Mouse (Mus musculus) liver, adult 10 weeks (tissue): Measurements from ENCODE around the gene Tap1. TPM values are rescaled to one million over a fixed set of nuclear protein-coding genes. Genes with fewer than 3 reads are reported as not detected.

Source experiments
- polyA plus RNA-seq: library from polyadenylated mRNA; stranded (reverse); fragments of 350-450 nt; fragmentation: Illumina TruSeq; extraction: RNeasy Lipid Tissue Mini Kit (QIAGEN cat#74804); gene quantifications from one replicate; pipeline ENCODE4 v1.2.3, GENCODE M21; 2014; ENCODE audit warnings: low read depth, low replicate concordance

Tap1 gene
- 2.8 TPM for polyA plus RNA-seq

GRCm38 (mm10) chr17:34187261-34187916 is at the start of gene Tap1, which contains the start of gene Psmb9:
TSS of gene Tap1 (plus strand) at chr17:34187553.
TSS of gene Psmb9 (minus strand) at chr17:34187764.

GRCm38 (mm10) chr17:34143033-34143432 is 44.3 kb upstream of the Tap1 start, which contains the start of gene H2-DMb2:
TSS of gene H2-DMb2 (plus strand) at chr17:34143307.

DNA sequence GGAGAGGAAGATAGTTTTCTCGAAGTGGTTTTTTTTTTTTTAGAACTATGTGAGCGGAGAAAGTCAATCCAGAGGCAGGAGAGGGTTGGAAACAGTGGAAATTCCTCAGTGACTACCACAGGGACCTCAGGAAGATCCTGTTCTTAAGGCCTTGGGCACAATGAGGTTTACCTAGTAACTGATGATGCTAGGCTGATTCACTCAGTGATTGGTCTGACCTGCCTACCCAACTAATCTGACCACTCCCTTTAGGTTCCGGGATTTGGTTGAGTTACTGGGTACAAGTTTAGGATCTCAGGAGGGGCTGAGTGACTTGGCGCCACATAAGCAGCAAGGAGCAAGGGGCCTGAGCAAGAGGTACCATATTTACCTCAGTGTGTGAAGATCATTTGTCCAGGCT is 34.4 kb upstream of the Tap1 start, which contains the start of gene H2-DMb1:
H2-DMb1 (plus strand) TSS at position 150 of the 400 bp plus-strand sequence.

DNA sequence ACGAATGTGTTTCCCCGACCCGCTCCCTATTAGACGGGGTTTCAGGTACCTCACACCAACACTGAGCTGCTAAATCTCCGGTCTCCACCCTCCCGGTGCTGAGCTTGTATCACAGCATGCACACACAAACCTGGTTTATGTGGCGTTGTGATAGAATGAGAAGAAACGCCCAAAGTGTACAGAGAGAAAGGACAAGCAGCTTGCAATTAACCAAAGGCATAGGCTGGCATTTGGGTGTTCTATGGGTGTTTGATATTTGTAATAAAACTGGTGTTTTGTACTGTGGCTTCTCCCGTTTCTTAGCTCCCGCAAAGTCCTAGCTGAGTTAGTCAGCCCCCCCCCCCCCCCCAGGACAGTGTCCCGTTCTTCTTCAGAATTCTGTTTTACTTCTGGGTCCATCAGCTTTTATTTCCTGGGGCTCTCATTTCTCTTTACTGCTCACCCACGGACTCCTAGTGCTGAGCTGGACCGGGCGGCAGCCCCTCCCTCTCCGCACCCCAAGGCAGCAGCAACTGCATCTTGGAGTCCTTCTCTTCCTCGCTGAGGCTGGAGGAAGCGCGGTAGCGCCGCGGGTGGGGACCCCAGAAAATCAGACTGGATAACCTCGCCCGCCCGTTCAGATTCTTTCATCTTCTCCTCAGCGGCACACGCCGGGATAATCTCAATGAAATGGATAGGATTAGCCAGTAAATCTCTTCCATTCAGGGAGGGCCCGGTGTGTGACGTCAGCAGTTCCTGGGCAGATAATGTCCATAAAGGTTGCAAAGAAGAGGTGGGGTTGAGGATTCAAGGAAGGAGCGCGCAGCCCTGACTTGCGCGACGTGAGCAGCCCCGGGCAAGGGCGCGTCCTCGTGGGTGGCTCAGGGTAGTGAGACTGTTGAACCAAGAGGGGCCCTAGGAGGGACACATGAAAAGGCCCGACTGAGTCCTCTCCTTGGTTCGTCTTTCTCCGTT is 9.9 kb downstream of the Tap1 start, which contains the start of gene Psmb8:
Psmb8 (plus strand) TSS at position 781 of the 954 bp plus-strand sequence.

DNA sequence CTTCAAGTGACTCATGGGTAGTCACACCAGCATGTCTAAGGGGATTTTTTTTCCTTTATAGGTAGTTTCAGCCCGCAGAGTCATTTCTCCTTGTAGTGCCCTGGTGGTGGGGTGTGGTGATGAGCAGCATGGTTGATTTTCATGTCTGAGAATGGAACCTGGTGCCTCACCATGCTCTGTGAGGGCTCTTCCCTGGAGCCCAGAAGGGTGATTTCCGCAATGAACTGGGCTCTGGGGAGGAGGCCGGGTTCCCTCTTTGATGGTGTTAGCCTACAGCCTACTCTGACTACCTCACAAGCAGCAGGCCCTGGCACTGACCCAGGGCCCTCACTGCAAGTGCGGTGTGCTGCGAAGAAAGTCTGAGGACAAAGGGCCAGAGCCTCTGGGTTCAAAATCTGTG is 16.1 kb downstream of the Tap1 start, which contains the start of gene Tap2:
Tap2 (plus strand) TSS at position 84 of the 400 bp plus-strand sequence.

GRCm38 (mm10) chr17:34238706-34239105 is 51.4 kb downstream of the Tap1 start, which contains the start of gene H2-Ob:
TSS of gene H2-Ob (plus strand) at chr17:34238903.

Other genes starting within 250 kb of the Tap1 start
- gene Pfdn6, start 247.2 kb upstream of the Tap1 start, polyA plus RNA-seq, result 12.6 TPM
- 1.2 TPM for gene Wdr46, start 246.9 kb upstream of the Tap1 start, polyA plus RNA-seq
- gene B3galt4, start 236.1 kb upstream of the Tap1 start, polyA plus RNA-seq, result not detected
- 3.0 TPM for gene Vps52, start 231.7 kb upstream of the Tap1 start, polyA plus RNA-seq
- 51.8 TPM for gene Rps18, start 231.6 kb upstream of the Tap1 start, polyA plus RNA-seq
- gene H2-K1, start 187.2 kb upstream of the Tap1 start, polyA plus RNA-seq, result 848 TPM
- gene Ring1, start 162.9 kb upstream of the Tap1 start, polyA plus RNA-seq, result 1.8 TPM
- 13.3 TPM for gene H2-Ke6, start 159.5 kb upstream of the Tap1 start, polyA plus RNA-seq
- 3.2 TPM for gene Slc39a7, start 155.9 kb upstream of the Tap1 start, polyA plus RNA-seq
- gene Rxrb, start 155.7 kb upstream of the Tap1 start, polyA plus RNA-seq, result 1.4 TPM
- not detected for gene Col11a2, start 148.1 kb upstream of the Tap1 start, polyA plus RNA-seq
- gene H2-Oa, start 95.2 kb upstream of the Tap1 start, polyA plus RNA-seq, result not detected
- 1.2 TPM for gene H2-DMa, start 68.0 kb upstream of the Tap1 start, polyA plus RNA-seq
- 94.0 TPM for gene Brd2, start 64.9 kb upstream of the Tap1 start, polyA plus RNA-seq
- gene H2-DMb2, start 44.2 kb upstream of the Tap1 start, polyA plus RNA-seq, result 0.64 TPM
- gene H2-DMb1, start 34.5 kb upstream of the Tap1 start, polyA plus RNA-seq, result 2.6 TPM
- 6.2 TPM for gene Psmb9, start 211 bp downstream of the Tap1 start, polyA plus RNA-seq
- 3.0 TPM for gene Psmb8, start 10.2 kb downstream of the Tap1 start, polyA plus RNA-seq
- 1.1 TPM for gene Tap2, start 16.0 kb downstream of the Tap1 start, polyA plus RNA-seq
- gene H2-Ob, start 51.4 kb downstream of the Tap1 start, polyA plus RNA-seq, result 1.2 TPM
- 18.9 TPM for gene H2-Ab1, start 70.1 kb downstream of the Tap1 start, polyA plus RNA-seq
- 22.0 TPM for gene H2-Aa, start 100.3 kb downstream of the Tap1 start, polyA plus RNA-seq
- gene H2-Eb1, start 118.3 kb downstream of the Tap1 start, polyA plus RNA-seq, result 3.5 TPM
- gene H2-Eb2, start 138.1 kb downstream of the Tap1 start, polyA plus RNA-seq, result 0.11 TPM
- gene Btnl2, start 167.3 kb downstream of the Tap1 start, polyA plus RNA-seq, result not detected
- gene Btnl1, start 189.6 kb downstream of the Tap1 start, polyA plus RNA-seq, result not detected
- not detected for gene BC051142, start 211.3 kb downstream of the Tap1 start, polyA plus RNA-seq